Mouse (Mus musculus) forebrain, postnatal 0 days (tissue): Measurements from ENCODE around the gene Nrp1. TPM values are rescaled to one million over a fixed set of nuclear protein-coding genes. Genes with fewer than 3 reads are reported as not detected.
A peak's percentile ranks its signal among the peaks of the same experiment; 100 is the strongest.

Experiments
- ATAC-seq: fragments of 200-750 bp; cut with Nextera tagmentation; 2 replicates; pipeline ENCODE4 v1.8.0; 2017; ENCODE audit warnings: mild to moderate bottlenecking, moderate library complexity
- DNase-seq: peaks from one replicate; pipeline ENCODE4 v3.0.0-alpha.2; 2015
- H3K27ac ChIP-seq: fragments of 300-500 bp; sonication (generic); 2 replicates; pipeline ENCODE4 v1.5.1; 2014; ENCODE audit warnings: low read depth, mild to moderate bottlenecking, antibody characterized with exemption, low read length, moderate library complexity, mixed read lengths
- H3K27me3 ChIP-seq: fragments of 300-500 bp; sonication (generic); 2 replicates; pipeline ENCODE4 v1.6.1; 2014; ENCODE audit warnings: mild to moderate bottlenecking, low read length, mixed read lengths; ENCODE audit not compliant: insufficient read depth
- H3K36me3 ChIP-seq: fragments of 300-500 bp; sonication (generic); 2 replicates; pipeline ENCODE4 v1.6.1; 2014; ENCODE audit warnings: mild to moderate bottlenecking, moderate library complexity; ENCODE audit not compliant: insufficient read depth
- H3K4me1 ChIP-seq: fragments of 300-500 bp; sonication (generic); 2 replicates; pipeline ENCODE4 v1.6.1; 2014; ENCODE audit warnings: antibody characterized with exemption; ENCODE audit not compliant: insufficient read depth
- H3K4me2 ChIP-seq: fragments of 300-500 bp; sonication (generic); 2 replicates; pipeline ENCODE4 v1.6.1; 2014; ENCODE audit warnings: low read depth, mild to moderate bottlenecking, moderate library complexity
- H3K4me3 ChIP-seq: fragments of 300-500 bp; sonication (generic); 2 replicates; pipeline ENCODE4 v1.5.1; 2014; ENCODE audit warnings: low read depth, low read length, mixed read lengths
- H3K9ac ChIP-seq: fragments of 300-500 bp; sonication (generic); 2 replicates; pipeline ENCODE4 v1.6.1; 2014; ENCODE audit warnings: mild to moderate bottlenecking
- H3K9me3 ChIP-seq: fragments of 300-500 bp; sonication (generic); 2 replicates; pipeline ENCODE4 v1.6.1; 2016; ENCODE audit warnings: low read length
- CTCF ChIP-seq: sonication (generic); IDR thresholded peaks from 2 replicates; pipeline ENCODE4 v1.5.1; 2016; ENCODE audit warnings: antibody characterized with exemption, control low read depth, low read depth
- WGBS: fragments of 180-500 bp; shearing (Covaris S2); extraction: QIAGEN DNeasy Blood & Tissue Kit; methylation state at CpG from one replicate; pipeline ENCODE4 v1.1.7; 2014; 5-methylcytosine and 5-hydroxymethylcytosine counted together
- polyA plus RNA-seq: library from polyadenylated mRNA; unstranded; fragments of >200 nt; fragmentation: Nextera tagmentation; extraction: Ambion mirVana; gene quantifications from 2 replicates; pipeline ENCODE4 v1.2.1, GENCODE M21; 2015
- total RNA-seq: library from RNA; depleted of rRNA; stranded (reverse); fragments of >200 nt; gene quantifications from 2 replicates; pipeline ENCODE4 v1.2.3, GENCODE M21; 2014

The Nrp1 gene
- total and polyA plus RNA-seq, 2 experiments from 2014 or later, result 87.1 to 93.3 TPM

DNA sequence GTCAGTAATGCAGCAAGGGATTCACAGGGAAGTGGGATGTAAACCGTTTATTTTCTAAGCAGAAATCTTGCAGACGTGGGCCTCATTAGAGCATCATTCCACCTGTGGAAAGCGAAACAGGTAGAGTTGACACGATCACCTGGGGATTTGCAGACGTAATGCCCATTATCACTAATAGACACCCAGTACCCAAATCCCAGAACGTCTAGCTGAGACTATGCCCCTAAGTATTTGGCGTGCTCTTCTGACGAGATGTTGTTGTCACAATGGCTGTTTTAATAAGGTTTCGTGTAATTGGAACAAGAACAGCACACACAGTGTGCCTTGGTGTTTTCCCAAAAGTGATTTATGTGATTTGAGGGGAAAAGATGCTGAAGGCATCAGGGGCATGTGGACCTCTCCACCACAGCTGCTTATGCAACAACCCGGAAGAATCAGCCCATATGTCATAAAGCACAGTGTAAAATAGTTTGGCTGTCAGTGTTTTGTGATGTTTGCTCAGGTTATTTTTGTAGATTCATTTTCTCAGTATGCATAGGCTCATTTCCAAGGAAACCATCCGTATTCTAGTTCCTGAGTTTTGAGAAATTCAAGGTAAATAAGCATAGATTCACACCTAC, 40.2 kb downstream of the Nrp1 start:
- Histone ChIP-seq H3K27me3 (no peaks in the 10 kb centered on the region), H3K27ac (no peak overlapping the region), H3K4me3 (no peak overlapping the region), H3K9ac (no peak overlapping the region), H3K4me1 (peaks cover 8% of the 10 kb centered on the region; the same call in 1 of the 2 replicates), H3K9me3 (no peaks in the 10 kb centered on the region), H3K4me2 (no peak overlapping the region), H3K36me3 (no peaks in the 10 kb centered on the region)
- DNase-seq, result no peak
- 44% methylated on average over 11 of the region's 11 CpGs for WGBS
- no peak for ATAC-seq
- no peak for TF ChIP-seq CTCF

- H3K36me3 ChIP-seq, result no peaks in the 10 kb centered on the region
These were observed 41.9 kb downstream of the Nrp1 start for GRCm38 (mm10) chr8:128400286-128400685.

DNA sequence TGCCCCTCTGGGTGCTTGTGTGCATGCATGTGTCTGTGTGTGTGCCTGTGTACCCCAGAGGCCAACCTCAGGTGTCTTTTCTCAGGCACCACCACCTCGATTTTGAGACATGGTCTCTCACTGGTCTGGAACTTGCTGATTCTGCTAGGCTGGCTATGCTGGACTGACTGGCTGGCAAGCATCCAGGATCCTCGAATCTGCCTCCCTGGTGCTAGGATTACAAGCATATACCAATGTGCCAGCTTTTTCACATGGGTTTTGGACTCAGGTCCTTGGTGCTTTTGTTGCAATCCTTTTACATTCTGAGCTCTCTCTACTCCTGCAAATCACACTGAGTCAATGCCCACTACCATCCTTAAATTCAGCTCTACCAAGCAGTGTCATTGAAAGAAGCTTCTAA, 46.5 kb downstream of the Nrp1 start:
- Histone ChIP-seq H3K9me3 (no peaks in the 10 kb centered on the region), H3K27ac (no peak overlapping the region), H3K4me3 (no peak overlapping the region), H3K36me3 (no peaks in the 10 kb centered on the region), H3K9ac (no peak overlapping the region), H3K4me2 (no peak overlapping the region), H3K4me1 (no peaks in the 10 kb centered on the region), H3K27me3 (no peaks in the 10 kb centered on the region)
- TF ChIP-seq CTCF, result no peak
- DNase-seq (no peak), ATAC-seq (no peak)
- WGBS, result 41% methylated on average over 2 of the region's 2 CpGs

More at GRCm38 (mm10) chr8:128400286-128400685, 41.9 kb downstream of the Nrp1 start:
- H3K4me1 ChIP-seq, result peaks cover 8% of the 10 kb centered on the region; the same call in 1 of the 2 replicates
- no peaks in the 10 kb centered on the region for H3K27me3 ChIP-seq
- 86% methylated on average over 5 of the region's 5 CpGs for WGBS
- DNase-seq, result no peak
- no peak overlapping the region for H3K4me3 ChIP-seq
- H3K27ac ChIP-seq, result no peak overlapping the region
- H3K4me2 ChIP-seq, result no peak overlapping the region
- TF ChIP-seq CTCF, result no peak
- H3K9ac ChIP-seq, result no peak overlapping the region
- ATAC-seq, result no peak
- no peaks in the 10 kb centered on the region for H3K9me3 ChIP-seq

DNA sequence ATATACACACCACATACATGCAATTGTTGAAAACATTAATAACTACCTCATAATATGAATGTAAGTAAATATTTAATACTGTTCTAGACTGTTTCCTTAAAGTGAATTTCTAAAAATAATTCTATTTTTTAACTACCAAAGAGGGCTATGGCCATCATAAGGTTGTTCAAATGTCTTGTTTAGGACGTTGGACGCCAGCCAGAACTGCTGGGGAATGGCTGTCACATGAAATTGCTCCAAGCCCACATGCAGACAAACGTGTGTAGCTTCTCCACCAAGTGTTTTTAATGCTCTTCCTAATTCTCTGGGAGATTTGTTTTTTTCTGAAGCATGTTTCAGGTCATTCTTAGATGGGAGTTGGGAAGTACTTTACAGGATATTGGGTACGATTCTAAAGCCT, 55.0 kb downstream of the Nrp1 start:
- peaks cover 15% of the 10 kb centered on the region for H3K4me1 ChIP-seq
- H3K4me3 ChIP-seq, result no peak overlapping the region
- no peaks in the 10 kb centered on the region for H3K36me3 ChIP-seq
- no peak overlapping the region for H3K27ac ChIP-seq
- 0 out of 2 replicates have a peak overlapping the region, but pooled peaks have one; percentile 6 for H3K9ac ChIP-seq
- H3K27me3 ChIP-seq, result no peaks in the 10 kb centered on the region
- ATAC-seq, result no peak
- no peak overlapping the region for H3K4me2 ChIP-seq
- H3K9me3 ChIP-seq, result no peaks in the 10 kb centered on the region
- no peak for DNase-seq
- 66% methylated on average over 4 of the region's 4 CpGs for WGBS
- TF ChIP-seq CTCF, result no peak

DNA sequence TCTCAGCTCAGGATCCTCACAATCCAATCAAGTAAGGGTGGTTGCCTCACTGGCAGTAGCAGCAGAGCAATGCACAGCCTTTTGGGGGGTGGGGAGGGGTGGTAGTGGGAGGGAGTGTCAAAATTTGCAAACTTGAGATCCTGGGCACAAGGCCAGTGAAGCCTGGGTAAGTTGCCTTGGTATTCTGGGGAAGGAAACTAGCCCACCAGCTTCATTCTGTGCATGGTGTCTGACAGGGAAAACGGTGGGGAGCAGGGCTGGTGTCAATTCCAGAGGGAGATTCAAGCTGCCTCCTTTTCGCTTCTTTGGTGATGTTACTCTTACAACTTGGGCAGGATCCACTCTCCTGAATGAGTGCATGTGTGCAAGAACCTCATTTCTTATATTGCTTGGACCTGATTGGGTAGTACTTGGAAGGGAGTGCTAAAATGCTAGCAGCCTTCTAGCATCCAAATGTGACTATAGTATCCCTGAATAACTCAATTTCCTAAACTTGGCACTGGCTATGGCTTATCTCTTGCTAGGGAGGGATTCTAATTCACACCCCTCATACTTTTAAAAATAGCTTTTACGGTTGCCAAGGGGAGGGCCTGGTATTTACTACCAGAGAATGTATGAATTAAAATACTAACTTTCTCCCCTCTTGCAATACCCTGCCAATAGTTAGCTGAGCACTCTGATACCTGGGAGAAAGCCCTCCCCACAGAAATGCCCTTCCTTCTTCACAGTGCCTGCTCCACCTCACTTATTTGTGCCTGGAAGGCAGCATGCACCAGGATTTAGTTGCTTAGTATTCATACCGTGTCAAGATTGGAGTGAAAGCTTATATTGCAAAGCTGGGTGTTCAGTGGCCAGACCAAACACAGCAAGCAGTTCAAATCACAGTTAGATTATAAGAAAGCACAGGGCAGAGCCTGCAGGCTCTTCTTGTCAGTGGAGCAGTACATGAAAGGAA, 57.6 kb downstream of the Nrp1 start:
- Histone ChIP-seq H3K4me1 (peaks cover 16% of the 10 kb centered on the region), H3K27me3 (no peaks in the 10 kb centered on the region), H3K9me3 (no peaks in the 10 kb centered on the region), H3K9ac (no peak overlapping the region), H3K4me3 (no peak overlapping the region), H3K36me3 (no peaks in the 10 kb centered on the region), H3K27ac (peak overlapping the region; percentile 46; the same call in 1 of the 2 replicates), H3K4me2 (0 out of 2 replicates have a peak overlapping the region, but pooled peaks have one; percentile 2)
- TF ChIP-seq CTCF, result no peak
- peak; percentile 90 for DNase-seq
- 20% methylated on average over 4 of the region's 4 CpGs for WGBS
- peak; percentile 93 for ATAC-seq

DNA sequence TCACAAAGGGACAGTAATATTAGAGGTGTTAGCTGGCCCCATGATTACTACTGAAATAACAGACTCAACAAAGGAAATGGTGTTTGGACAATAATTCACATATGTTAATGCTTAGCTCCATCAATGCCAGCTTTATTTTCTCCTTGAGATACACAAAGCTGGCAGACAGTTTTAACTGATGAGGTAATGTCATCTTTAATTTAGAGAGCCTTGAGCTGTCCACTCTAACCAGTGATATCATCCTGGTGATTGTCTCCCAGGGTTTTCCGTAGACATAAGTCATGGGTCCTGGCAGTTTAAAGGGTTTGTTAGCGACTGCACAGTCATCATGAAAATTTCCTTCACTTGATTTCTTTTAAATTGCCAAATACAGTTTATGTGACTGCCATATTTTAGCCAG, 58.5 kb downstream of the Nrp1 start:
- no peak for ATAC-seq
- Histone ChIP-seq H3K27me3 (no peaks in the 10 kb centered on the region), H3K4me3 (no peak overlapping the region), H3K4me2 (no peak overlapping the region), H3K36me3 (no peaks in the 10 kb centered on the region), H3K27ac (peak overlapping the region; percentile 46; the same call in 1 of the 2 replicates), H3K9me3 (no peaks in the 10 kb centered on the region), H3K4me1 (peaks cover 16% of the 10 kb centered on the region), H3K9ac (no peak overlapping the region)
- TF ChIP-seq CTCF, result no peak
- WGBS, result 49% methylated on average over 2 of the region's 2 CpGs
- no peak for DNase-seq
